In genomic region chr9:69762221-69762620, GRCm38 (mm10) we compare ENCODE assay signal across 13 mouse cellular contexts. TPM values are rescaled to one million over a fixed set of nuclear protein-coding genes. Genes with fewer than 3 reads are reported as not detected.
DNase-seq lines count a peak whose midpoint lies in the region; ATAC-seq lines count a peak whose summit lies in the region.
"Had no signal": no experiment of that assay in that cellular context is flagged by ENCODE, and none has a peak within 500 bp of the region (broad histone marks: within the 10 kb centered on the region; RNA-seq: fewer than 3 reads in every experiment).

No protein-coding gene starts in this region.

- DNase-seq in kidney, postnatal 14 days, result no peak
- DNase-seq in hindbrain, embryonic 10.5 days (ENCODE audit: low spot score), result peak; percentile 51
- DNase-seq in retina, postnatal 1 day, result peak; percentile 31
- no peak for DNase-seq in right cerebral cortex, postnatal 14 days
- DNase-seq: heart, postnatal 14 days; left cerebral cortex, postnatal 4 days; lung, postnatal 14 days had no signal

- WGBS in kidney, embryonic 15.5 days, result 2% methylated on average over 12 of the region's 12 CpGs
- WGBS in hindbrain, embryonic 10.5 days, result 1% methylated on average over 12 of the region's 12 CpGs
- WGBS in midbrain, embryonic 12.5 days, result 0% methylated on average over 12 of the region's 12 CpGs

- H3K27ac ChIP-seq in kidney, embryonic 15.5 days, result no peak overlapping the region
- peak overlapping the region; percentile 67; the same call in 1 of the 2 replicates for H3K27ac ChIP-seq in hindbrain, embryonic 10.5 days
- peak overlapping the region; percentile 12; the same call in 1 of the 2 replicates for H3K27ac ChIP-seq in midbrain, embryonic 12.5 days (replicated peaks)
- H3K27ac ChIP-seq: liver, embryonic 14.5 days had no signal

- H3K4me3 ChIP-seq in kidney, embryonic 15.5 days (replicated peaks), result no peak overlapping the region
- H3K4me3 ChIP-seq in hindbrain, embryonic 10.5 days, result peak overlapping the region; percentile 58
- H3K4me3 ChIP-seq in midbrain, embryonic 12.5 days, result peak overlapping the region; percentile 57

- H3K27me3 ChIP-seq in kidney, embryonic 15.5 days, result peaks cover 98% of the 10 kb centered on the region
- H3K27me3 ChIP-seq in hindbrain, embryonic 10.5 days (ENCODE audit: insufficient read depth, poor library complexity, severe bottlenecking), result peaks cover 99% of the 10 kb centered on the region
- H3K27me3 ChIP-seq in midbrain, embryonic 12.5 days, result peaks cover 85% of the 10 kb centered on the region

- H3K9ac ChIP-seq in kidney, embryonic 15.5 days, result no peak overlapping the region
- no peak overlapping the region for H3K9ac ChIP-seq in midbrain, embryonic 12.5 days (replicated peaks)
- H3K9ac ChIP-seq: liver, embryonic 14.5 days had no signal

- no peaks in the 10 kb centered on the region for H3K36me3 ChIP-seq in kidney, embryonic 15.5 days
- no peaks in the 10 kb centered on the region for H3K36me3 ChIP-seq in hindbrain, embryonic 10.5 days
- H3K36me3 ChIP-seq in midbrain, embryonic 12.5 days, result no peaks in the 10 kb centered on the region

- peak overlapping the region; percentile 23; the same call in 1 of the 2 replicates for H3K4me2 ChIP-seq in kidney, embryonic 15.5 days
- H3K4me2 ChIP-seq in midbrain, embryonic 12.5 days (replicated peaks), result peak overlapping the region; percentile 71

- H3K4me1 ChIP-seq in kidney, embryonic 15.5 days, result peaks cover 43% of the 10 kb centered on the region
- peaks cover 92% of the 10 kb centered on the region for H3K4me1 ChIP-seq in hindbrain, embryonic 10.5 days (replicated peaks)
- peaks cover 81% of the 10 kb centered on the region for H3K4me1 ChIP-seq in midbrain, embryonic 12.5 days

- no peak for ATAC-seq in kidney, embryonic 15.5 days (replicated peaks; ENCODE audit: low FRiP score)
- no peak for ATAC-seq in midbrain, embryonic 12.5 days (ENCODE audit: low FRiP score, low read depth)
- ATAC-seq in megakaryocyte progenitor cell, adult 5-6 weeks (replicated peaks; ENCODE audit: poor library complexity), result no peak

- no peaks in the 10 kb centered on the region for H3K9me3 ChIP-seq in kidney, embryonic 15.5 days (replicated peaks)
- H3K9me3 ChIP-seq in hindbrain, embryonic 10.5 days, result no peaks in the 10 kb centered on the region
- no peaks in the 10 kb centered on the region for H3K9me3 ChIP-seq in midbrain, embryonic 12.5 days

RNA-seq across cellular contexts. Expression of gene Foxb1, which starts 1.5 kb away (rescaled TPM):
- polyA plus RNA-seq in kidney, embryonic 15.5 days (2015; fragmentation: Nextera tagmentation; extraction: Ambion mirVana), result 0.09 and 0.13 TPM in 2 replicates
- 5.7 and 6.8 TPM in 2 replicates for polyA plus RNA-seq in hindbrain, embryonic 10.5 days (2016; fragmentation: Nextera tagmentation; extraction: Ambion mirVana)
- 7.3 and 8.0 TPM in 2 replicates for polyA plus RNA-seq in midbrain, embryonic 12.5 days (2016; fragmentation: Nextera tagmentation; extraction: Ambion mirVana)
- not detected in 2 replicates for total RNA-seq in megakaryocyte progenitor cell, adult 5-6 weeks (2015)
- total RNA-seq in megakaryocyte progenitor cell, adult 5-6 weeks (2017), result not detected in 2 replicates
- total RNA-seq: layer of hippocampus, postnatal 25 days had no signal
- polyA plus RNA-seq: liver, embryonic 14.5 days; testis, adult 2 months had no signal

Comparison
In these comparisons a context has a peak if more than half of its experiments do, and no peak if none do; other contexts are left out.
1. DNase-seq: peak in hindbrain, embryonic 10.5 days (single experiment) and retina, postnatal 1 day (single experiment); none in kidney, postnatal 14 days (single experiment) and right cerebral cortex, postnatal 14 days (single experiment).